ENCODE assay signal across 11 mouse cellular contexts in genomic region chr3:105602966-105603365, GRCm38 (mm10).
"Had no signal": no experiment of that assay in that cellular context is flagged by ENCODE, and none has a peak within 500 bp of the region (broad histone marks: within the 10 kb centered on the region; RNA-seq: fewer than 3 reads in every experiment).

No protein-coding gene starts in this region.

- ATAC-seq: midbrain, embryonic 16.5 days had no signal

- DNase-seq: lung, adult 18-20 months; lung, embryonic 14.5 days; lung, postnatal 10 days; lung, postnatal 4 days; midbrain, embryonic 14.5 days; retina, postnatal 1 day; spleen, adult 18-20 months; thymus, adult 18-20 months; thymus, postnatal 14 days; thymus, postnatal 36 days had no signal
